Mouse (Mus musculus): Measurements from ENCODE around the gene Mcm10.

Mcm10 gene

DNA sequence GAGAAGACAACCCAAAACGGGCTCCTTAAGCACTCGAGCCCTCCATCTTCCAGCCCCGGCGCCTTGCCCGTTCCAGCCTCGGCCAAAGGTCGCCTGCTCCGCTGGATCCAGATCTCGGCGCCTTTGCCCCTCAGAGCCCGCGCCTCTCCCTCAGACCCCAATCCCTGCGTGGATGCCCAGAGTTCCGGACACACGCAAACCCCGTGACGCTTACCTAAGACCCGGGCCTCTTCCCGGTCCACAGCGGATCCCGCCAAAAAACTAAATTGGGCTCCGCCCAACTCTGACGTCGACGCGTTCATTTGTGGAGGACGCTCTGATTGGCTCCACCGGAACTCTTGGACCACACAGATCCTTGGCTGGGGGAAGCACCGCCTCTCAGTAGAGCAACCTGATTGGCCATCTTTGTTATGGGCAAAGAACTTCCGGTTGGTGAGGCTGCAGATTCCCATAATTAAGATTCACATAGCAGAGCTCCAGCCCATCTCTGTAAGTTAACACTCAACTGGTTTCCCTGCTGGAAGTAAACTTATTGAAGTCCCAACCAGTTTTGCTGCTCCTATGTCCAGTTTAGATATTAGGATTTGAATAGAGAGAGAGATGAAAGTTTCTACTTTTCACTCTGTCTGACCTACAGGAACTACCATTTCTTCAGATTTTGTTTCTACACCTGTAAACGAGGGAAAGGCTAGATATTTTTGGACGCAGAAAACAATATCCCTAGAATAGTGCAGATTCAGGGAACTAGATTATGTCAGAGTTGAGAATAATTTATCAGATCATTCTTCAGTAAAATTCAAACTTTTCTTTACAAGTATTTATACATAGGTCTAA is at the start of gene Mcm10:
Gene Mcm10, minus strand, starts transcription at position 301 of the 834 bp plus-strand sequence.
- DNase-seq (ENCODE audit: low spot score in 2 of 2): peak; percentile 96 to 98

DNA sequence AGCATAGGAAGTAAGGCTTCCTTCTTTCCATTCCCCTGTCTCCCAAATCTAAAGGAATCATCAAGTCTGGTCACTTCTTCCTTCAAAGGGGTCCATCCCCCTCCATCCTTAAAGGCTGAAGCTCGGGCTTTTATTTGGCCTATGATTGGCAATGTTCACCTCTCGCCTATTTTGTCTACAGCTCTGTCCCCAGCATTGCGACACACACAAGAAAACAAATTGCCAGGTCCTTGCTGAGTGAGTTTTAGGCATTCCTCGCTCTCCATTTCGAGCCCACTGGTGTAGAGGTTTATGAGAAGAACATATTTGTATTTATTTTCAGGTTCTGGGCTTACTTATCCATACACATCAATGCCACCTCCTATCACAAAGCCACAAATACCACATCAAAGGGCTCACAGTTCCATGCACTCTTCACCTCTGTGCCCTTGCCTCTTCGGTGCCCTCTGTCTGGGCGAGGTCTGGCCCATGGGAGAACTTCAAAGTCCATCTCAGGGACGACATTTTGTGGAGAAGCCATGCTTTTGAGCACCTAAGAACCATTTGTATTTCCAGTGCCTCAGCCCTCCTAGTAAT is 48.6 kb upstream of the Mcm10 start:
- DNase-seq (ENCODE audit: low spot score in 2 of 2): no peak

DNA sequence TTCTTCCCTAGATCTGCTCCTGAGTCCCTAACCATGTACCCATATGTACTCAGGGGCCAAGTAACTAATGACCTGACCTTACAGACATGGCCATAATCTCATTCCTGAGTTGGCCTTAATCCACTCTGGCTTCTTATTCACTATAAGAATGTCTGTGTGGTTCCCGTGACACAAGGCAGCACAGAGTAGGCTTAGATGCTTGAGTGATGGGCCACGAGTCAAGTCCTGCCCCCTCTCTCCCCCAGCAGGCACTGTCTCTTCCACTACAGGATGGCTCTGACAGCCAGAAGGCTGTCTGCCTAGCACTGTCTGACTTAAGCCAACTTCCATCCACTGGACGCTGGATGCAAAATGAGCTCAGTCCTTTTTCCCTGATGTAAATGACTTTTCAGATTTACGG is 47.4 kb upstream of the Mcm10 start:
- DNase-seq (ENCODE audit: low spot score in 2 of 2): no peak

DNA sequence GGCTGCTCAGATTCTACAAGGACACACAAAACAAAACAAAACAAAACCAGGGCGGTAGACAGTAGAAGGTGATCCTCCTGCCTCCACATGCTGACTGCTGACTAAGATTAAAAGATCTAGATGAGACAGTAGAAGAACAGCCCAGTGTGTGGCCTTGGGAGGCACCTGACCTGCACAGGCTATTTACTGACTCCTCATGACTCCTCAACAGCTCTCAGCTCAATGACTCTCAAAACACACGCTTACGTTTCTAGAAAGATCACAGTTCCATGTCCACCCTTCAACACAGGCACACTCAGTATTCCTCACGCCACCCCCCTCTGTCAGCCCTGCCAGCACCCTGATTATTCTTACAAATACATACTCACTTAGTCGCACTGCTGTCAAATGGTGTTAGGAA is 45.8 kb upstream of the Mcm10 start:
- no peak for DNase-seq (ENCODE audit: low spot score in 2 of 2)

DNA sequence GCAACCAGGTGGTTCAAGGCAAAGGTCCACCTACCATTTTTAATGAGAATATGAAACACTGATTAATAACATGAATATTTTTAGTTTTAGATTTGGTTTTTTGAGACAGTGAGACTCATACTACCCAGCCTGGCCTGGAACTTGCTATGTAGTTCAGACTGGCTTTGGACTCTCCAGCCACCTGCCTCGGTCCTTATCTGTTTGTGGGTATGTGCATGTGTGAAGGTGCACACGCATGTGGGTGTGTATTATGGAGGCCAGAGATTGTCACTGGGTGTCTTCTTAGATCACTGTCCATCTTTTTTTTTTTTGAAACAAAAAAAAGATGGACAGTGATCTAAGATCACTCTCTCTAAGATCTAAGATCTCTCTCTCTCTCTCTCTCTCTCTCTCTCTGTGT is 38.0 kb upstream of the Mcm10 start:
- no peak for DNase-seq (ENCODE audit: low spot score in 2 of 2)

DNA sequence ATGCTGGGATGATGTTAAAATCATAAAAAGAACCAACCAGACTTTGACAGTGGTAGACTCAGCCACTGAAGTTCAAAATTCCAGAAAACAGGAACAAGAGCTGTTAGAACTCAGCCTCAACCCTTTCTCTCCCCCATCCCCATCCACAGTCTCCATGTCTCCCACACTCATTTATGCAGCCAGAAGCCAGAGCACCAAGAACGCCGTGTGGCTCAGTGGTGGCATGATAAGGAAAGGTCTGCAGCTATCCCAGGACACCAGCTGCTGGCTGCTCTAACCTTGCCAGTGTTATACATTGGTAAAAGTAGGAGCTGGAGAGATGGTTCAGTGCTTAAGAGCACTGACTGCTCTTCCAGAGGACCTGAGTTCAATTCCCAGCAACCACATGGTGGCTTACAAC is 34.4 kb upstream of the Mcm10 start:
- no peak for DNase-seq (ENCODE audit: low spot score in 2 of 2)

DNA sequence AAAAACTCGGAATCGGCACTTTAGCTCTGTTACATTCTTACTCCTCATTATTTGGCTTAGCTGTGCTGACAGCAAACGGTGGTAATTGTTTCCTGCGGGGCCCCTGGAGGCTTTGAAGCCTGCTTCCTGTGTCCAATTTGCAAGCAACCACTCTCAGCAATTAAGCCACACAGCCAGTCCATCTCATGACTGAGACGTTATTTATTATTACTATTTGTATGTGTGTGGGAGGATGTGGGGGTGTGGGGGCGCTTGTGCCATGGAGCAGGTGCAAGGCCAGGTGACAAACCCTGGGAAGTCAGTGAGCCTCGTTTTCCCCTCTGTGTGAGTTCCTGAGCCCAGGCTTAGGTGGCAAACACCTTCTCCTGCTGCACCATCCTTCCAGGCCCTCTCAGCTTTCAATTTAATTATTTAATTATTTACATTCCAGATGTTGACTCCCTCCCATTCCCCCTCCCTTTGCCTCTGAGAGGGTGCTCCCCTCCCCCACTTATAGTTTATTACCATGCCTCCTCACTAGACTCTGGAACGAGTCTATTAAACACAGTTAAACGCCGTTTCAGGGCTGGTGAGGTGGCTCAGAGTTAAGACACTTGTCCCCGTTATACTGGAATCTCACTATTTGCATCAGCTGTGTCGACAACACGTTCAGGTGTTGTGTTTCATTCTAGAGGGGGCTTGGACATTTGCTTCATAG is 32.8 kb upstream of the Mcm10 start:
- DNase-seq (ENCODE audit: low spot score in 2 of 2): no peak

DNA sequence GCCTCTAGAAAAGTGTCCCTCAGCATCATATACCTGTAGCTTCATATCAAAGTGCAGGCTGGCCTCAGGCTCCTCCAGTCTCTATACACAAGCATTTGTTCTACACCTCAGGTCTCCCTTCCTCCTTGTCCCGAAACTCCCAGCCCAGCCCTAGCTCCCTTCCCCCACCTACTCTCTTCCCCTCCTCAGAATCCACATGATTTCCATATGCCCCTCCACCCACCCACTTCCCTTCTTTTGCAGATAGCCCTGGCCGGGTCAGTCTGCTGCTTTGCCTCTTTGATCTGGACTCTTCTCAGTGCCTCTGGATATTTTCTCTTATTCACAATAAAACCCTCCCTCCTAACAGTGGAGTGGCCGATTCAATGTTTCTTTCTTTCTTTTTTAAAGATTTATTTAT is 31.7 kb upstream of the Mcm10 start:
- DNase-seq (ENCODE audit: low spot score in 2 of 2): no peak

DNA sequence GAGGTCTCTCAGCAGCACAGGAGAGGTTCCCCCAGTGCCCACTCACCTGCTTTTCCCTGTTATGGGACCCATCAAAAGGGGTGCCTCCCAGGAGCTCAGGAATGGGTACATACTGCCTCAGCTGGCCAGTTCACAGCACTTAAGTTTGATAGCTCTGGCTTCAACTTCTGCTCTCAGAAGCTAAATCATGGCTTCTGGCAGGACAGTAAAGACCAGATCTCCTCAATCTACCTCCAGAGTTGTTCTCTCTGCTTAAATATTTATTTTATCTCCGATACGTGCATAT is 30.8 kb upstream of the Mcm10 start:
- no peak for DNase-seq (ENCODE audit: low spot score in 2 of 2)

DNA sequence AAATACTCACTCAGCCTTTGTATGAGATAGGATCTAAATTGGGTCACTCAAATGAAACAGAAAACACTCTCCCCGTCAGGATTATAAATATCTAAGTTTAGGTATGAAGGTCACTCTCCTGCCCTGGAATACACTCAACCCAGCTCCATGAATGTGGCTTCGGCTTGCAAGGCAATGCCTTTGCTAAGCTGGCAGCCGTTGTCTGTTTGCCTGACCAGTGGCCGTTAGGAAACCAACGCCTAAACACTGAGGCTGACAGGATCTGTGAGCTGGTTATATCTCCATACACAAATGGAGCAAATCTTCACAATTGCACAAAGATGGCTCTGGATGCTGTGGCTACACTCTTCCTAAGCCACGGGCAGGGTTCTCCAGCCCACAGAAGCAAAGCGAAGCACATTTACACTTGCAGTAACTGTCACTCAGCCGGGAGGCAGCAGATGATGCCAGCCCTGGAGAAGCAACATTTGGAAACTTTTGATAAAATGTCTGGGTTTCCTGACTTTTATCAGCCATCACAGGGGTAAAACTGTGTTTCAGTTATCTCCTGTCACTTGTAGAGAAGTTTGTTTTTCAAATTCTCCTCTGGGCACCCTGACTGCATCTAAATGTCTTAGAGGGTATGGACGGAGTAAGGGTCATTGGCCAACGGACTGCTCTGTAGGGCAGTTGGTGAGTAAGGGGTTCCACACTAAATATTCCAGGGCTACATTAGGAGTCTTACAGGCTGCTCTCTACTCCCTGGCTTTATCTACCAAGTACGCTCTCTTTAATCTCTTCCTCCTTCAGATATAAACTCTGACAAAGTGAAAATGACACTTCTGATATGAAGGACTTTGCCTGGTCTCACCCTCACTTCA is 30.3 kb upstream of the Mcm10 start:
- DNase-seq (ENCODE audit: low spot score in 2 of 2): no peak

DNA sequence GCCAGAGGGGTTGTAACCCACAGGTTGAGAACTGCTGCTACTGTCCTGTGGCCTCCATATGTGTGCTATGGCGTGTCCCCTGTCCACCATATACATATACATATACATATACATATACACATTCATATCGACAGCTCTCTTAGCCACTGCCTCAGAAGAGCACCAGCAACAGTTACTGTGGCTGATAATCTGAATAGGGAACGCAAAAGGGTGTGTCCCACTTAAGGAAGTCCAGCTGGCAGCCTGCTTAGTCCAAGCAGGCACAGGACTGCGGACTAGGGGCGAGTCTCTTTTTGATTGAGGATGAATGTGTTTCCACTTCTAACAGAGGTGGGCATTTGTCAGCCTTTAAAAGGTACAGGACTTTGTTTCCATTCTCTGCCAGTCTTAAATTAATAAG is 29.3 kb upstream of the Mcm10 start:
- DNase-seq (ENCODE audit: low spot score in 2 of 2): no peak

DNA sequence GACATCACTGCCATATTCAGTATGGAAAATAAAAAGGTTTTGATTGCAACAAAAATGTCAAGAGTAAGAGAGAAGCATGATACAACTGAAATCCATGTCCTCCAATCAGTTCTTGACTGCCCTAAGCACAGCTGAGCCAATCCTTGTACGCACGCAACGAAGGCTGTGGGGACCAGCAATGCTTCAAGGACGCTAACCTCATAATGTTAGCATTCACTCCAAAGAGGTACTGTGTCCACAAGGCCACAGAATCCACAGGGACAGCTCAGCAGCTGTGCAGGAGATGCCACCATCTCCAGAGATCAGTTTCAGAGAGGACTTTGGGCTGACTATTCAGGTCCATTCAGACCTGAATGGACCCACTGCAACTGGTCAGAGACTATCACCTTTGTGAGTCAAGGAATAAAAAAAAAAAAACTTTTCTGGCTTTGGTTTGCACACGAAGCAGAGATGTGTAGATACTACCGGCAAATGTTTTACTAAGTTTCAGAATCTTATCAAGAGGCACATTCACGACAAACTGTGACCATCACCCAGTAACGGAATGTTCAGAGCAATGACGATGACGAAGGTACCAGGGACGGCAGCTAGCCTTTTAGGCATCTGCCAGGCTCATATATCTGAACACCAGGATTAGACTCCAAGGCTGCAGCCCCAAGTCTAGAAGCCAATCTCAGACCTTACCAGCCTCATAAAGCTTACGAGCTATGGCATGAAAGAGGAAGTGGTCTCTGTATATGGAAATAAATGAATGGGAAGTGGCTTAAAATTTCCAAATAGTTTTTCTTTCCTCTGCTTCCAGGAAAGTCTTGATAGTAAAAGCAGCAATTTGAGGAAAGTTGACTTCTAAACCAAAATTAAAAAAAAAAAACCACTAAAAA is 27.9 kb upstream of the Mcm10 start:
- DNase-seq (ENCODE audit: low spot score in 2 of 2): no peak

DNA sequence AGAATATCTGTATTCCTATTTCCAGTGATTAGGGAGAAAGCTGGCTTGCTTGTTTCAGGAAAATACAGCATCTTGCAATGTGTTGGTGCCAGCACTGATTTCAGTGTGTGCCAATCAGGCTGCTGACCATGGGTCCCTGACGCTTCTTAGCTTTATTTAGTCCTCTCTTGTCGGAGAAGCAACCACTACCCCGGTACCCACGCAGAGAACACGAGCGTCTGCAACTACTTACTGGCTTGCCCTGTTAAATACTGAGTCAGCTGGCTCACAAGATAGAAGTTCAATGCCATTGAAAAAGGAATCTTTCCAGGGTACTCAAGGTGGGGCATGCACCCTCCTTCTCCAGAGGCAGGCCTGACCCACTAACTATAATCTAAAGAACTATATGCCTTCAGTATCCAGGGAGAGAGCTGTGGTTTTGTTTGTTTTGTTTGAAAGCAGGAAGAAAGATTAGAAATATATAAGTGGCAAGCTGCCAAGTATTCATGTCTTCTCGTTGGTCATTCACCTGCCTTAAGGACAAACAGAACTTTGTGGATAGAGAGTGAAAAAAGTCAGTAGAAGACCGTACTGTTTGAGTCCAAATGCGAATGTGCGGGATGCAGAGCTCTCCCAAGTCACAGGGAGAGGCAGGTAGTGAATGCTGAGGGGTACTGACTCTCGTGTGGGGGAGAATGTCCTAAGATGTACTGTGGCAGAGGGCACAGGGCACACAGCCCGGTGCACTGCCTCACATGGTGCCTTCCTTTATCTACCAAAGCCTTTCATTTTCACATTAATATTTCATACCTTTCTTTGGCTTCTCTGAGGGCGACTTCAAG is 27.0 kb upstream of the Mcm10 start:
- no peak for DNase-seq (ENCODE audit: low spot score in 2 of 2)

DNA sequence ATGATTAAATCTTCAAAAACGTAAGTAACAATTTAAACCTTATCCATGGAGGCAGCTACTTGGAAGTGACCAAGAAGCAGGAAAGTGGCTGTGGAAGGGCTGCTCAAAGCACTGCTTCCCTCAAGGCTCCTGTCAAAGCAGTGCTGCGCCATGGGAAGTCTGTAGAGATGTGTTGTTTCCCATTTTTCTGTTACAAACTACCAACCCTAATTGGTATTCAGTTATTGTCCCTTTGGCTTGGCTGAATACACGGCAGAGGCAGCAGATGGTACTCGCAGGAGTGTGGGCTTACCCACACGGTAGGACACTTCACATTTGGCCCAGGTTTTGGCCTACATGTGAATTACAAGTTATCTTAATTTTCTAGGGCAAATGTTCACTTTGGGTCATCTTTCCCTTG is 25.7 kb upstream of the Mcm10 start:
- DNase-seq (ENCODE audit: low spot score in 2 of 2): no peak

DNA sequence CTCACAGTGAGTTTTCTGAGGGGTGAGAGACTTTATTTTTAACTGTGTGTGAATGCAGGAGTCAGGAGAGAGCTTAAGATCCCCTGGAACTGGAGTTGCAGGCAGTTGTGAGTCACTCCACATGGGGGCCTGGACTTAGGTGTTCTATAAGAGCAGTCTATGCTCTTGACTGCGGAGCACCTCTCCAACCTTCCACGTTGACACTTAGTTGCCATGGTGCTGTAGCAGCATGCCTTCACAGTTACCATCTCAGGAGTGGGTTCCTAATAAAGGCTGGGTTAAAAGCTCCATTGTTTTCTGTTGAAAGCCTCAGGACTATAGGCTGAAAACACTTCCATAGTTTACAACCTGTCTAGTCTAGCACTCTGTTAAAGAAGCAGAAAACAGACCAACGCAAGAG is 24.8 kb upstream of the Mcm10 start:
- no peak for DNase-seq (ENCODE audit: low spot score in 2 of 2)

DNA sequence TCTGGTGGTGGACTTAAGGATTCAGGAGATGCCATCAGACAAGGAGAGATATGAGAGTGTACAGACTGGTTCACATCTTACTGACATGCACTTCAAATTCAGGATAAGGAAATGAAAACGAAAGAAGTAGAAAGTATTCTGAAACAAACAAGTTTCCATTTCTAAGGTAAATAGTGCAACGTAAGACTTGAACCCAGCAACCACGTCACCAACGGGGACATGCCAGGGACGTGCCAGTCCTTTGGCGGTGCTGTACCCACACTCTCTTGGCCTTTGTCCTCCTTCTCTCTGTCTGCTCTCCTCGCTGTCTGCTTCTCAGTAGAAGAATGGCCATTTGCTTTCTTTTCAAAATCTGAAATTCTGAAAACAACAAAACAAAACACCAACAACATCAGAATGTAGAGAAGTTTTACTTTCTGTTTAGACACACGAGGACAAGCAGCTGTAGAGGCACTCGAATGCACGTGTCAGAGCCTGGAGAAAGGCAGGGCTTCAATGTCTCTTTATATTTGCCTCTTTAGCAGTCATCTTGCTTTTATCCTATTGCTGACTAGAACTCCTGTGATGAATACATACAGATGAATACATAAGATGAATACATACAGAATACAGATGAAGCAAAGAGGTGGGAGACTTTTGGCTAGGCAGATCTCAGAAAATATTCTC is 24.0 kb upstream of the Mcm10 start:
- no peak for DNase-seq (ENCODE audit: low spot score in 2 of 2)

DNA sequence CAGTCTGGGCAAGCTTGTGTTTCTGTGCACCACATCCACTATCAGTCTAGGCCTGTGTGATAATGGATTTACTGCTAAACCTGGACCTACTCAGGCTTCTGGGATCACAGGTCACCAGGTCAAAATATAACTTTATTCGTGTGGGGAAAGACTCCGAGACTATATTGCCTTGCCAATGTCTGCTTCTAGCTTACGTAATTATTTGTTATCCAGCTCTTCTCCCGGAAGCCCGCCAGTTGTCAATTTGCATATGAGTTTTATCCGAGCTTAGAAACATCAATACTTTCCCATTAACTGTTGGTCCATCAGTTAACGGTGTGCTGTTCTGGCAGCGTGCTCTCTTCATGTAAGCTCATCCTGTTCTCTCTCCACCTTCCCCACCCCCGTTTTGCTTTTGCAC is 22.6 kb upstream of the Mcm10 start:
- DNase-seq (ENCODE audit: low spot score in 2 of 2): no peak

DNA sequence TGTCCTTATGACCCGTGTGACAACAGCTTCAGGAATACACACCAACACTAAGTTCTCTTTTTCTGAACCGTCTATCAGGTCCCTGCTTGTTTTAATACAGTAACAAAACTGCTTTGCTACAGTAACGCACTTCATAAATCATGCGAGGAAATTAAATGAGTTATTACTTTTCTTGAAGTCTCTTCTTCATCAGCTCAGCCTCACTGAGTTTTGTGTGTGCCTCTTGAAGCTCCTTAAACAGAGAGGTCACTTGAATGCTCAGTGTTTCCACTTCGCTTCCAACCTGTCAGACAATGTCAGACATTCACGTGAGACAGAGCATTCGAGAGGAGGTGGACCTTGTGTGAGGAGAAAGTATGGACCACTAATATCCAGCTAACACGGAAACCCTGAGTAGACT is 22.2 kb upstream of the Mcm10 start:
- DNase-seq (ENCODE audit: low spot score in 2 of 2): no peak

DNA sequence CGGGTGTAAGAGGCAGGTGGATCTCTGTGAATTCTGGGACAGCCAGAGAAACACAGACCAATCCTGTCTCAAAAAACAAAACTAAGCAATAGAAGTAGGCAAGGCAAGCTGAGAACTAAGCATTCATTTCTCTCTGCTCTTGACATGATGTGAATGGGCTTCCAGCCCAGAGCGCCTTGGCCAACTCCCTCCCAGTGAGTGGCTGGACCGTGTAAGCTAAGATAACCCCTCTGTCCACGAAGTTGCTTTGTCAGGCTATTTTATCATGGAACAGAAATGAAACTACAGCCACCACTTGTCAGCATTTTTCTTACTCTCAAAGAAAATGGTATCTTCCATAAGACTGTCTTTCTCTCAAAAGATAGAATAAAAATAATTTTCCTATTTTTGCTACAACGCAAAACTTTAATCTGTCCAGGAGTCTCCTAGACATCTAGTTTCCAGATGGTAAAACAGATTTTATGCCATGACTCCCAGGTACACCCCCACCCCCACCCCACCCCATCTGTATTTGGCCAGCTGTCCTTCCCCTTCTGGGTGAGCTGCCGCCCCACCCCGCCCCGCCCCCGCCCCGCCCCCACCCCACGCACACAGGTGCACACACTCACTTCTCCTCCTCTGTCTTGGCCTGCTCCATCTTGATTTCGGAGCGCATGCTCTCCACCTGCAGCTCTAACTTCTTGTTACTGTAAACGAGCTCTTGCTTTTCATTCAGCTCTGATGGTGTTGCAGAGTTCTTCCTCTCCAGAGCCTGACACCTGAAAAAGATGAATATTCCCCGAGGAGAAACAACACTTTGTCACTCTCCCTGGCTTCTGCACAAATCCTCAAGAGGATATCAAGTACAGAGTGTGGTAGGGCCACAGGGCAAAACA is 21.2 kb upstream of the Mcm10 start:
- DNase-seq (ENCODE audit: low spot score in 2 of 2): no peak
